Mouse (Mus musculus) ES-Bruce4 (cell line): ENCODE measurements around the gene Evx2.

ENCODE experiments used
- CTCF ChIP-seq: IDR thresholded peaks from one replicate; pipeline ENCODE4 v1.8.1; 2011; ENCODE audit warnings: low read depth, low read length
- EP300 ChIP-seq: IDR thresholded peaks from 2 replicates; pipeline ENCODE4 v1.6.1; 2011; ENCODE audit warnings: low read depth, low read length; ENCODE audit not compliant: insufficient read depth

DNA sequence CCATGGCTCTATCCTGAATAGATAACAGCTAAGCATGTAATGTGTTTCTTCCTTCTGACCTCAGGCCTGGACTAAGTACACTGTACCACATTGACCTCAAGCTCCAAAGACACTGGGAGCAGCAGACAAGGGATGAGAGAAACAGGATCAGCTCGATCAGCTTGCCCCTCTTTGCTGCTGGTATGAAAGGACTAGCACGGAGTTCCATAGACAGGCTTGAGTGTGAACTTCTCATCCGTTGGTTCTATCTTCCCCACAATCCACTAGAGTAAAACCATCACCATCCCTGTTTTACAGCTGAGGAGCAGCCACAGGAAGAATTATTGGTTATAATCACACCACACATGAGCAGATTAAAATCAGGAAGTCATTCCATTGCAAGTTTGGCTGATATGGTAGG, 13.7 kb downstream of the Evx2 start:
- TF ChIP-seq EP300, result no peak
- TF ChIP-seq CTCF, result no peak
